Mouse (Mus musculus) heart, embryonic 12.5 days (tissue): ENCODE results near the gene Casp7. TPM values are rescaled to one million over a fixed set of nuclear protein-coding genes. Genes with fewer than 3 reads are reported as not detected.
"Not testable (repeated sequence)": the region's sequence is repeated elsewhere in the genome, so short reads cannot be mapped to it uniquely, and the experiment has no call there.

ENCODE experiments used
- ATAC-seq: fragments of 200-750 bp; cut with Nextera tagmentation; 2 replicates; pipeline ENCODE4 v1.8.0; 2017; ENCODE audit warnings: moderate TSS enrichment, moderate library complexity; ENCODE audit not compliant: insufficient number of reproducible peaks, low FRiP score
- H3K27ac ChIP-seq: fragments of 300-500 bp; sonication (generic); 2 replicates; pipeline ENCODE4 v1.5.1; 2016; ENCODE audit warnings: mild to moderate bottlenecking, moderate library complexity; ENCODE audit not compliant: poor library complexity, severe bottlenecking
- H3K27me3 ChIP-seq: fragments of 300-500 bp; sonication (generic); replicated peaks from 2 replicates; pipeline ENCODE4 v1.6.1; 2016; ENCODE audit warnings: mild to moderate bottlenecking, moderate library complexity
- H3K36me3 ChIP-seq: fragments of 300-500 bp; sonication (generic); 2 replicates; pipeline ENCODE4 v1.6.1; 2016; ENCODE audit warnings: mild to moderate bottlenecking, moderate library complexity
- H3K4me1 ChIP-seq: fragments of 300-500 bp; sonication (generic); replicated peaks from 2 replicates; pipeline ENCODE4 v1.6.1; 2016; ENCODE audit warnings: mild to moderate bottlenecking
- H3K4me2 ChIP-seq: fragments of 300-500 bp; sonication (generic); 2 replicates; pipeline ENCODE4 v1.6.1; 2016; ENCODE audit warnings: mild to moderate bottlenecking, moderate library complexity
- H3K4me3 ChIP-seq: fragments of 300-500 bp; sonication (generic); 2 replicates; pipeline ENCODE4 v1.5.1; 2016; ENCODE audit warnings: mild to moderate bottlenecking
- H3K9ac ChIP-seq: fragments of 300-500 bp; sonication (generic); 2 replicates; pipeline ENCODE4 v1.6.1; 2016; ENCODE audit warnings: mild to moderate bottlenecking, moderate library complexity
- H3K9me3 ChIP-seq: fragments of 300-500 bp; sonication (generic); replicated peaks from 2 replicates; pipeline ENCODE4 v1.6.1; 2016; ENCODE audit warnings: mild to moderate bottlenecking, moderate library complexity
- WGBS: fragments of 180-500 bp; shearing (Covaris S2); methylation state at CpG from one replicate; pipeline ENCODE4 v1.1.7; 2016; 5-methylcytosine and 5-hydroxymethylcytosine counted together
- polyA plus RNA-seq: library from polyadenylated mRNA; unstranded; fragments of >200 nt; fragmentation: Nextera tagmentation; extraction: Ambion mirVana; gene quantifications from 2 replicates; pipeline ENCODE4 v1.2.1, GENCODE M21; 2016

Casp7 gene
- polyA plus RNA-seq = 31.6 and 33.9 TPM in 2 replicates

DNA sequence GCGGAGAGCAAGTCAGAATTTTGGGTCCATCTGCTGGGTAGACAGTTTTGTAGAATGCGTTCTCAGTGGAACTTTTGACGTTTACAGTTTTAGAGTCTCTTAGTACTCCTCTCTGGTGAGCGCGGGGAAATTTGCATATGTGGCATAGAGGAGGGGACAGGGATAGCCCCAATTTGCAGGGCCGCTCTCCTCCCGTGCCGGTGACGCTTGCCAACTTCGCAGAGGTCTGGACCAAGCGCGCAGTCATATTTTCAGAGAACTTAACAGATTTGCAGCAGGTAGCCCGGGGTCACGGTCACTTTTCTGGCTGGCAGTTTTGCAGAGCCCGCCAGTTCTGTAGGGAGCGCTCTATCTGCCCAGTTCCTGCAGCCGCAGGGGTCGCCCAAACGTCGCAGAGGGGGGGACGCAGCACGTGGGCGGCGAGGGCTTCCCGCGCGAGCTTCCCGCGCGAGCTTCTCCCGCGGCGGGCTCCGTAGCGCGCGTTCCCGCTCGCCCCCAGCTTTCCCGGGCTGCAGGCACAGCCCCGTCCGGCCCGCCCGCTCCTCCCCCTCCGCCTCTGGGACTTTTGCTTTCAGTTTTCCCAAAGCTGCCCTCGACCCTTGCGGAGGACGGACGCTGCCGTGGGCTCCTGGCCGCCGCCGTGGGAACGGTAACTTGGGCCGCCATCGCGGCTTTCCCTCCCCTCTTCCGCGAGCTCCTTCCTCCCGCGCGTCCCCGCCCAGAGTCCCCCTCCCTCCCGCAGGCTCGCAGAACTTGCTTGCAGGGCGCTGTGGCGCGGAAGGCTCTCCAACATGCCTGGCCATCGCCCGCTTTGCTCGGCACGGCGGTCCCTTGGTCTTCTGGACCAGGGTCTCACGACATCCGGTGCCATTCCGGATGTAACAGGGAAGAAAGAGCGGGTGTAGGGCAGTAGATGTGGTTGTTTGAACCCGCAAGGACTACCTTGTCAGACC, at the start of gene Casp7:
Gene Casp7 (plus strand): TSS at position 461 of the 953 bp plus-strand sequence.
- peak; percentile 64 for ATAC-seq
- Histone ChIP-seq H3K9ac (peak within 1 kb of the TSS; percentile 86), H3K4me2 (peak within 1 kb of the TSS; percentile 90), H3K36me3 (peaks cover 8% of the 10 kb centered on the region; the same call in 1 of the 2 replicates), H3K4me3 (peak within 1 kb of the TSS; percentile 67), H3K4me1 (peaks cover 33% of the 10 kb centered on the region), H3K9me3 (no peaks in the 10 kb centered on the region), H3K27ac (peak within 1 kb of the TSS; percentile 88), H3K27me3 (peaks cover 4% of the 10 kb centered on the region; the same call in 1 of the 2 replicates)
- 1% methylated on average over 75 of the region's 78 CpGs for WGBS

GRCm38 (mm10) chr19:56349295-56349694, 47.6 kb upstream of the Casp7 start:
- H3K36me3 ChIP-seq = peaks cover 28% of the 10 kb centered on the region
- WGBS = 35% methylated on average over 6 of the region's 6 CpGs
- peaks cover 3% of the 10 kb centered on the region; the same call in 1 of the 2 replicates for H3K27me3 ChIP-seq
- H3K9me3 ChIP-seq = peaks cover 9% of the 10 kb centered on the region
- peaks cover 5% of the 10 kb centered on the region; the same call in 1 of the 2 replicates for H3K4me1 ChIP-seq
- H3K4me3 ChIP-seq = no peak overlapping the region
- no peak overlapping the region for H3K9ac ChIP-seq
- H3K4me2 ChIP-seq = no peak overlapping the region
- ATAC-seq = no peak
- no peak overlapping the region for H3K27ac ChIP-seq

- no peak overlapping the region for H3K4me3 ChIP-seq
- no peaks in the 10 kb centered on the region for H3K27me3 ChIP-seq
- no peak overlapping the region for H3K4me2 ChIP-seq
- H3K36me3 ChIP-seq = peaks cover 42% of the 10 kb centered on the region
- peaks cover 9% of the 10 kb centered on the region for H3K9me3 ChIP-seq
- no peak for ATAC-seq
- H3K27ac ChIP-seq = no peak overlapping the region
- peaks cover 25% of the 10 kb centered on the region for H3K4me1 ChIP-seq
- 82% methylated on average over 10 of the region's 10 CpGs for WGBS
- no peak overlapping the region for H3K9ac ChIP-seq
Measured at GRCm38 (mm10) chr19:56353689-56354088, 43.2 kb upstream of the Casp7 start.

DNA sequence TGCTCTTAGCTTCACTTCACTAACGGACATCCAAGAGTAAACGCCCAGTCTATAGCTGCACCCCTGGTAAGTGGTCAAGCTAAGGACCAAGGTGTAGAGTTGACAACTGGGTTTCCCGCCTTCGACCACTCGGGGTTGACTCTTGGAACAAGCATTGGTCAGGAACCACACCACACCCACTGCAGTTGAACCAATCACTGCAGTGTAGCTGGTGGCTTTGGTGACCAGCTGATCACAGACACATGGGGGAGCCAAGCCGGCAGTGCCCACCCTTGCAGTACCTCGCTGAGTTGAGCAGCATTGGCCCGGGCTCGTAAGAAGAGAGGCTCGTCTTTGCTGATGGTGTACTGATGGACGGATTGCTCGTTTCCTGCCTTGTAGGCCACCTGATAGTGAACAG, 41.7 kb upstream of the Casp7 start:
- ATAC-seq = 0 out of 2 replicates have a peak, but pooled peaks have one; percentile 11
- Histone ChIP-seq H3K36me3 (peaks cover 42% of the 10 kb centered on the region), H3K4me1 (peaks cover 20% of the 10 kb centered on the region), H3K27me3 (no peaks in the 10 kb centered on the region), H3K4me2 (no peak overlapping the region), H3K9me3 (peaks cover 9% of the 10 kb centered on the region), H3K4me3 (no peak overlapping the region), H3K9ac (no peak overlapping the region), H3K27ac (no peak overlapping the region)
- 80% methylated on average over 12 of the region's 12 CpGs for WGBS

- Histone ChIP-seq H3K4me3 (no peak overlapping the region), H3K36me3 (peaks cover 47% of the 10 kb centered on the region), H3K27ac (peak overlapping the region; percentile 12; the same call in 1 of the 2 replicates), H3K27me3 (no peaks in the 10 kb centered on the region), H3K9me3 (peaks cover 9% of the 10 kb centered on the region), H3K4me2 (peak overlapping the region; percentile 11; the same call in 1 of the 2 replicates), H3K9ac (no peak overlapping the region), H3K4me1 (peaks cover 20% of the 10 kb centered on the region)
- ATAC-seq = 0 out of 2 replicates have a peak, but pooled peaks have one; percentile 26
- 40% methylated on average over 17 of the region's 17 CpGs for WGBS
Measured at GRCm38 (mm10) chr19:56356480-56357373, 40.2 kb upstream of the Casp7 start.

- Histone ChIP-seq H3K36me3 (peaks cover 48% of the 10 kb centered on the region), H3K4me1 (peaks cover 20% of the 10 kb centered on the region), H3K4me2 (peak overlapping the region; percentile 11; the same call in 1 of the 2 replicates)
- ATAC-seq, H3K27me3 ChIP-seq, H3K4me3 ChIP-seq, H3K27ac ChIP-seq, H3K9me3 ChIP-seq, H3K9ac ChIP-seq: not testable (repeated sequence)
- WGBS = 56% methylated on average over 2 of the region's 2 CpGs
Measured at GRCm38 (mm10) chr19:56357374-56357708, 39.6 kb upstream of the Casp7 start.

- H3K36me3 ChIP-seq = peaks cover 48% of the 10 kb centered on the region
- 86% methylated on average over 2 of the region's 2 CpGs for WGBS
Measured at GRCm38 (mm10) chr19:56358890-56359289, 38.0 kb upstream of the Casp7 start.

GRCm38 (mm10) chr19:56363721-56364460, 33.0 kb upstream of the Casp7 start:
- 66% methylated on average over 15 of the region's 15 CpGs for WGBS
- Histone ChIP-seq H3K27ac (no peak overlapping the region), H3K9ac (no peak overlapping the region), H3K27me3 (no peaks in the 10 kb centered on the region), H3K36me3 (peaks cover 57% of the 10 kb centered on the region), H3K4me3 (no peak overlapping the region), H3K9me3 (no peaks in the 10 kb centered on the region), H3K4me2 (no peak overlapping the region), H3K4me1 (no peaks in the 10 kb centered on the region)
- ATAC-seq = no peak

More at GRCm38 (mm10) chr19:56358890-56359289, 38.0 kb upstream of the Casp7 start:
- Histone ChIP-seq H3K27me3 (no peaks in the 10 kb centered on the region), H3K4me3 (no peak overlapping the region), H3K9ac (no peak overlapping the region), H3K27ac (no peak overlapping the region), H3K4me2 (no peak overlapping the region), H3K9me3 (no peaks in the 10 kb centered on the region), H3K4me1 (peaks cover 20% of the 10 kb centered on the region)
- ATAC-seq = no peak

GRCm38 (mm10) chr19:56364563-56364962, 32.4 kb upstream of the Casp7 start:
- ATAC-seq = no peak
- 88% methylated on average over 8 of the region's 8 CpGs for WGBS
- H3K27ac ChIP-seq = no peak overlapping the region
- H3K4me1 ChIP-seq = no peaks in the 10 kb centered on the region
- no peak overlapping the region for H3K4me3 ChIP-seq
- no peaks in the 10 kb centered on the region for H3K9me3 ChIP-seq
- H3K4me2 ChIP-seq = no peak overlapping the region
- H3K36me3 ChIP-seq = peaks cover 64% of the 10 kb centered on the region
- no peak overlapping the region for H3K9ac ChIP-seq
- H3K27me3 ChIP-seq = no peaks in the 10 kb centered on the region

- Histone ChIP-seq H3K4me2 (no peak overlapping the region), H3K9ac (no peak overlapping the region), H3K36me3 (peaks cover 59% of the 10 kb centered on the region), H3K4me3 (no peak overlapping the region), H3K4me1 (no peaks in the 10 kb centered on the region), H3K9me3 (no peaks in the 10 kb centered on the region), H3K27ac (no peak overlapping the region), H3K27me3 (no peaks in the 10 kb centered on the region)
- WGBS = 83% methylated on average over 11 of the region's 11 CpGs
- no peak for ATAC-seq
Measured at GRCm38 (mm10) chr19:56366168-56366567, 30.8 kb upstream of the Casp7 start.
